Mouse (Mus musculus): ENCODE results near the gene Paqr8. TPM values are rescaled to one million over a fixed set of nuclear protein-coding genes. Genes with fewer than 3 reads are reported as not detected.

The Paqr8 gene
- polyA plus RNA-seq, 1 experiment = 79.4 TPM

DNA sequence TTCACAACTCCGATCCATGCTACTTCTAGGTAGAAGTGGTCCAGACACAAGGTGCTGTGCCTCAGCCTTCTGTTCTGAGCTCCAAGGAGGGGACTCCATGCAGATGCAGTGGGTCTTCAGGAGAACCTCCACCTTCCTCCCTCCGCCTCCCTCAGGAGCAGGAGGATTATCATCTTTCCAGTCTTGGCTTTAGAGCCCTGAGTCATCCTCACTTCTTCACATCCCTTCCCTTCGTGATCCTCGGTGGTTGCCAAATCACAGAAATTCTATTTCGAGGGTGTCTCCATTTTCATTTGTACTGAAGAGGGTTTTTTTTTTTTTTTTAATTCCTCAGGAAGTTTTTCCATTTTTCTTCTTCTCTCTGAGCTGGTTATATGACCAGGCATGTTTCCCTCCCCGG is 16.3 kb upstream of the Paqr8 start:
- H3K4me1 ChIP-seq (ENCODE audit: control insufficient read depth, insufficient read depth, low read length) = no peaks in the 10 kb centered on the region
- no peak overlapping the region for H3K4me3 ChIP-seq (ENCODE audit: insufficient read depth, low read length)
- H3K27ac ChIP-seq (ENCODE audit: insufficient read depth, low read length) = peak overlapping the region; percentile 77; the same call in 1 of the 2 replicates
- no peak for TF ChIP-seq CTCF (IDR thresholded peaks at IDR 0.05; ENCODE audit: extremely low read depth, insufficient read depth, low read length)
- TF ChIP-seq POLR2A (IDR thresholded peaks at IDR 0.05; ENCODE audit: extremely low read depth, insufficient read depth, low read length) = no peak

DNA sequence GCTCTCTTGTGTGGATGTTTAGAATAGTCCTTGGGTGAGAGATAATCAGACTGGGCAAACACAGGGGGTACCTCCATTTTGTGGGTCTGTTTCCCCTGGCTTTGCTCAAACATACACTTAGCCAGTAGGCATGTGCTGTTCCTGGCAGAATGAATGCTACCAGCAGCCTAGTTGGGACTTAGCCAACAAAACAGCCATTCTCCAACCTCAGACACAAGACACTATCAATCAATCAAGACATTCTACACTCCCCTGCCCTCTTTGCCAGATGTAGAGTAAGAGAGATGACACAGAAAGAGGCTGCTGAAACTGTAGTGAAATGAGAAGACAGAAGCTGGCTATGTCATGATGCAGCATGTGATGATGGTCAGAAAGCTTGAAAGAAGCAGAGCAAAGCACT is 13.1 kb upstream of the Paqr8 start:
- no peak for TF ChIP-seq POLR2A (IDR thresholded peaks at IDR 0.05; ENCODE audit: extremely low read depth, insufficient read depth, low read length)
- Histone ChIP-seq H3K4me3 (ENCODE audit: insufficient read depth, low read length) (no peak overlapping the region), H3K4me1 (ENCODE audit: control insufficient read depth, insufficient read depth, low read length) (no peaks in the 10 kb centered on the region; the same call in 1 of the 2 replicates), H3K27ac (ENCODE audit: insufficient read depth, low read length) (no peak overlapping the region)

DNA sequence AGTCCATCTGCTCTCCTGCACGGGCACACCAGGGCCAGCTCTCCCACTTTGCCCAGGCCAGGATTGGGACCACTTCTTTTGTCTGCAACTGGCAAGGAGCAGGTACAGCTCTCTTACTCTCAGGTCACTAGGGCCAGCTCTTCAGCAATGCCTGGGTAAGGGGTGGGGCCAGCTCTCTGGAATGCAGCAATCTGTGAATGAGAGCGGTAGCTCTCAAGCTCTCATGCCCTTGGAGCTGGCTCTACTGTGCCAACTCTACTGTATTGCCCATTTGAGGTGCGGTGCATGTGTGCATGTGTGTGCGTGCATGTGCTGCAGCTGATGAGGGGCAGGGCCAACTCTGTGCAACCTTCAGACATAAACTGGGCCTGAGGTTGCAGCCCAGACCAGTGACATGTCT is 11.0 kb upstream of the Paqr8 start:
- no peak for TF ChIP-seq POLR2A (IDR thresholded peaks at IDR 0.05; ENCODE audit: extremely low read depth, insufficient read depth, low read length)
- no peak for TF ChIP-seq CTCF (IDR thresholded peaks at IDR 0.05; ENCODE audit: extremely low read depth, insufficient read depth, low read length)
- Histone ChIP-seq H3K4me3 (ENCODE audit: insufficient read depth, low read length) (no peak overlapping the region), H3K4me1 (ENCODE audit: control insufficient read depth, insufficient read depth, low read length) (no peaks in the 10 kb centered on the region; the same call in 1 of the 2 replicates), H3K27ac (ENCODE audit: insufficient read depth, low read length) (no peak overlapping the region)

DNA sequence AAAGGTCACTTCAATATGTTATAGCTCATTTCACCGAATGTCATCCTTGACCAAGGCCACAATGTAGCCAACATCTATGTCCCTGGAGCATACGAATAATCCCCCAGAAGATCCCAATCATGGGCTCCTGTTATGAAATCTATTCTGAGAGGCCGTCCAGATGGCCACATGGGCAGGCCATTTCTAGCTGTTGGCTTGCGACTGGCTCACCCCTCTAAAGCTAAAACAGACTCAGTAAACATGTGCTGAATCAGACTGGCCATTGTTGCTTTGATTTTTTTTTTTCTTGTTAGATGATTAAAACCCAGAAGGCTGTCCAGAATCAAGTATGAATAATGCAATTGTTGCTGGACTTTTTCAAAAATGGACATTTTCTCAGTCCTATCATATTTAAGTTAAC is 7.3 kb upstream of the Paqr8 start:
- Histone ChIP-seq H3K27ac (ENCODE audit: insufficient read depth, low read length) (no peak overlapping the region), H3K4me3 (ENCODE audit: insufficient read depth, low read length) (no peak overlapping the region), H3K4me1 (ENCODE audit: control insufficient read depth, insufficient read depth, low read length) (no peaks in the 10 kb centered on the region; the same call in 1 of the 2 replicates)
- no peak for TF ChIP-seq POLR2A (IDR thresholded peaks at IDR 0.05; ENCODE audit: extremely low read depth, insufficient read depth, low read length)
- no peak for TF ChIP-seq CTCF (IDR thresholded peaks at IDR 0.05; ENCODE audit: extremely low read depth, insufficient read depth, low read length)

- no peak for TF ChIP-seq POLR2A (IDR thresholded peaks at IDR 0.05; ENCODE audit: extremely low read depth, insufficient read depth, low read length)
- TF ChIP-seq CTCF (IDR thresholded peaks at IDR 0.05; ENCODE audit: extremely low read depth, insufficient read depth, low read length) = no peak
- H3K4me1 ChIP-seq (ENCODE audit: control insufficient read depth, insufficient read depth, low read length) = peaks cover 2% of the 10 kb centered on the region; the same call in 1 of the 2 replicates
- H3K4me3 ChIP-seq (ENCODE audit: insufficient read depth, low read length) = peak overlapping the region; percentile 85
- no peak overlapping the region for H3K27ac ChIP-seq (ENCODE audit: insufficient read depth, low read length)
These were observed 566 bp upstream of the Paqr8 start for GRCm38 (mm10) chr1:20889677-20890403.

DNA sequence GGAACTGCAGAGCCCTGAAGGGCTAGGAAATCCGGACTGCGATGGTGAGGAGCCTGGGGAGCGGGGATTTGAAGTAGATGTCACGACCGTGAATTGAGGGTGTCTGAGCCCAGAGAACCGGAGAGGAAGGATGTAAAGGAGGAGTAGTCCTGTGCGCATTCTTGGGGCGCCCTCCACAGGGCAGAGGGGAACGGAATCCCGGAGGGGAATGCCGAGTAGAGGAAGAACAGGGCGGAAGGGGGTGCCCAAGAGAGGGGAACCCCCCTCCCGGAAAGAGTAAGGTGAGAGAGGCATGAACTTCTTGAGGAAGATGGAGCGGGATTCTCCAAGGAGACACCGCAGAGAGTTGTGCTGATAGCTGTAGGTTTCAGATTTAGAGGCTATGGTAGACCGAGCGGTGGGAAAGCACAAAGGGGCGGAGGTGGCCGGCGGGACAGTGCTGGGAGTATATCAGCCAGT is 564 bp downstream of the Paqr8 start:
- Histone ChIP-seq H3K27ac (ENCODE audit: insufficient read depth, low read length) (peak overlapping the region; percentile 80), H3K4me1 (ENCODE audit: control insufficient read depth, insufficient read depth, low read length) (peaks cover 2% of the 10 kb centered on the region; the same call in 1 of the 2 replicates), H3K4me3 (ENCODE audit: insufficient read depth, low read length) (peak overlapping the region; percentile 85)
- TF ChIP-seq CTCF (IDR thresholded peaks at IDR 0.05; ENCODE audit: extremely low read depth, insufficient read depth, low read length) (peak; percentile 54), POLR2A (IDR thresholded peaks at IDR 0.05; ENCODE audit: extremely low read depth, insufficient read depth, low read length) (0 out of 2 replicates have a peak, but pooled peaks have one; percentile 11)

DNA sequence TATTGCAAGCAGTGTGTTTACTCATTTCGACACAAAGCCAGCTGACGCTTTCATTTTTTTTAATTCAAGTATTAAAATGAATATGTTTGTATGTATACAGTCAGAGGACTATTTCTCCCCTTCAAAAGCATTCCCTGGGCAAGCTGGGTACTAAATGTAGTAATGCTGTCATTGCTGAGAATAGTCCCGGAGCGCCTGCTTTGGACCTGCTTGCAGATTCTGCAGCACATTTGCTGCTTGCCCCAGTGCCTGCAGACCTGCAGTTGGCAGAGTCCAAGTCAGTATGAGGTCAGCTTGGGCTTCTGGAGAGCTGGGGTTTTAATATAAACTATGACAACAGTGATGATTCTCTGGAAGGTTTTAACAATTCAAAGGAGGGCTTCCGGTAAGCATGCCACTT is 2.7 kb downstream of the Paqr8 start:
- Histone ChIP-seq H3K4me3 (ENCODE audit: insufficient read depth, low read length) (peak overlapping the region; percentile 85; the same call in 1 of the 2 replicates), H3K4me1 (ENCODE audit: control insufficient read depth, insufficient read depth, low read length) (peaks cover 2% of the 10 kb centered on the region; the same call in 1 of the 2 replicates), H3K27ac (ENCODE audit: insufficient read depth, low read length) (0 out of 2 replicates have a peak overlapping the region, but pooled peaks have one; percentile 45)
- TF ChIP-seq POLR2A (IDR thresholded peaks at IDR 0.05; ENCODE audit: extremely low read depth, insufficient read depth, low read length) (no peak), CTCF (IDR thresholded peaks at IDR 0.05; ENCODE audit: extremely low read depth, insufficient read depth, low read length) (no peak)

- TF ChIP-seq POLR2A (IDR thresholded peaks at IDR 0.05; ENCODE audit: extremely low read depth, insufficient read depth, low read length) (no peak), CTCF (IDR thresholded peaks at IDR 0.05; ENCODE audit: extremely low read depth, insufficient read depth, low read length) (no peak)
- no peak overlapping the region for H3K4me3 ChIP-seq (ENCODE audit: insufficient read depth, low read length)
- H3K27ac ChIP-seq (ENCODE audit: insufficient read depth, low read length) = no peak overlapping the region
- no peaks in the 10 kb centered on the region for H3K4me1 ChIP-seq (ENCODE audit: control insufficient read depth, insufficient read depth, low read length)
These were observed 8.0 kb downstream of the Paqr8 start for GRCm38 (mm10) chr1:20898391-20898790.

DNA sequence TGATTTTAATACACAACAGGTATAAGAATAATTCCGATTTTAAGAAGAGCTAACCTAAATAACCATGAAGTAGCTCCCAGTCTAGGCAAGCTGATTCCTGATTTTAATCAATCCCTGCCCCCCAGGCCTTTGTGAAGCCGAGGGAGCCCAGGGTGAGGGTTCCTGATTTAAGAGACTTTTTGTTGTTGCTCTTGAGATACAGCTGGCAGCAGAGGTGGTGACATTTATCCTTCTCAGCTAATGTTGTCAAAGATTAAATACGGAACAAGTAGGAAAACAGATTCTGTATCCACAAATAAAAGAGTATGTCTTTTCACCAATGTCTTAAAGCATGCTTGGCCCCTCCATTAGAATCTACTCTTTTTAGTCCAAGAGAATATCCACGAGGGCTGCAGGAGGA is 9.9 kb downstream of the Paqr8 start:
- Histone ChIP-seq H3K4me1 (ENCODE audit: control insufficient read depth, insufficient read depth, low read length) (0 out of 2 replicates have a peak, but pooled peaks cover 1% of the 10 kb centered on the region), H3K27ac (ENCODE audit: insufficient read depth, low read length) (peak overlapping the region; percentile 31; the same call in 1 of the 2 replicates), H3K4me3 (ENCODE audit: insufficient read depth, low read length) (no peak overlapping the region)
- no peak for TF ChIP-seq CTCF (IDR thresholded peaks at IDR 0.05; ENCODE audit: extremely low read depth, insufficient read depth, low read length)
- TF ChIP-seq POLR2A (IDR thresholded peaks at IDR 0.05; ENCODE audit: extremely low read depth, insufficient read depth, low read length) = no peak

Data from cortical plate, adult 2 months (tissue).